Mouse (Mus musculus): Measurements from ENCODE around the gene Hsd17b3. TPM values are rescaled to one million over a fixed set of nuclear protein-coding genes. Genes with fewer than 3 reads are reported as not detected.

The Hsd17b3 gene
- polyA plus RNA-seq, 1 experiment: not detected

- TF ChIP-seq GATA1 (IDR thresholded peaks at IDR 0.05; ENCODE audit: low read length): no peak
Observed at GRCm38 (mm10) chr13:64039976-64040375, 49.1 kb downstream of the Hsd17b3 start.

DNA sequence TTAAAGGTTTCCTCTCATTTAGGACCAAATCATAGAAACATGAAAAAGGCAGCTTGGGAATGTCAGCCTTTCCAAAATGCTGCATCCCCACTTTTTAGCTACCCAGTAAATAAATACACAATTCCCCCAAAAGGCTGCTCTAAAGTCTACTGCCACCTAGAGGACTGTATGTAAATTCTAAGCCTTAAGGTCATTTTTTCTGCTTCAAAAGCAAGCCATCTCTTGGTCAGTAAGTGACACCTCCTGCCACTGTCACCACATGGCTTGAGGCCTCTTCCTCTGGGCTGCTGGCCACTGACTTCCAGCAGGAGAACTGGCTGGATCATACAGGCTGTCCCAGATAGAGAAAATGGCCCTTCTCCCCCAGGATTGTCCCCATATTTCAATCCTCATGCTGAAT, 50.9 kb downstream of the Hsd17b3 start:
- no peak for TF ChIP-seq GATA1 (IDR thresholded peaks at IDR 0.05; ENCODE audit: low read length)

DNA sequence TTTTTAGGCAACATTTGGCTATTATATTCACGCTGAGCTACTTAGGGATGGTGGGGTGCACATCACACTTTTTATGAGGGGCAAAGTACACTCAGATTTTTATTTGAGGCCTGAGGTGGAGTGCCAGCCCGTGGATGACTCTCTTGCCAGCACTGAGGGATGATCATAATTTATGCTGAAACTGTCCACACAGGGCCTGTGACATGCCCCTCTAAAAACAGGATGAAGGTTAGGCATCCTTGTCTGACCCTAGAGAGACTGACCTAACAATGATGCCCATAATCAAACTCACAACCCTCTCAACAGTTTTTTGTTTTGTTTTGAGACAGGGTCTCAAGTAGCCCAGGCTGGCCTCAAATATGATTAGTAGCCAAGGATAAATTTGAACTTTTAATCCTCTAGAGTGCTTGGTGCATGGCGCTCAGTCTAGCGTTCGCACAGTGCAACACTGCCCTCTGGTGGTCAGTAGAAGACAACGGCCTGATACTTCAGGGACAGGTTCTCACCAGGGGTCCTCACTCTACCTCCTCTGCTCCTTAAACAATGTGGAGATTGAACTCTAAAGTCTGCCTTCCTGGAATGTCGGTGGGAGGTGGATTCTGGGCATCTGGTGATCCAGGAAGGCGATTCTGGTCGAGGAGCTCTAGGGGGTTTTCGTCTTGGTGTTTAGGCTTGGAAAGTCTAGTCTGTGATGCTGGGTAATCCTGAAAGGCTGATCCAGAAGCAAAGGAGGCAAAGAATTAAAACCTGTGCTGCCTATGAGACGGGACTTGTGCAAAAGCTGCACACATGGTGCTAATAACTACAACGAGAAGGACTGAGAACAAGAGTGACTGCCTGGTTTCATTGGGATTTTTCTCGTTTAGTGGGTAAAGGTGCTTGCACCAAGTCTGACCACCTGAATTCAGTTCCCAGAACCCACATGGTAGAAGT, 52.7 kb downstream of the Hsd17b3 start:
- no peak for TF ChIP-seq GATA1 (IDR thresholded peaks at IDR 0.05; ENCODE audit: low read length)

DNA sequence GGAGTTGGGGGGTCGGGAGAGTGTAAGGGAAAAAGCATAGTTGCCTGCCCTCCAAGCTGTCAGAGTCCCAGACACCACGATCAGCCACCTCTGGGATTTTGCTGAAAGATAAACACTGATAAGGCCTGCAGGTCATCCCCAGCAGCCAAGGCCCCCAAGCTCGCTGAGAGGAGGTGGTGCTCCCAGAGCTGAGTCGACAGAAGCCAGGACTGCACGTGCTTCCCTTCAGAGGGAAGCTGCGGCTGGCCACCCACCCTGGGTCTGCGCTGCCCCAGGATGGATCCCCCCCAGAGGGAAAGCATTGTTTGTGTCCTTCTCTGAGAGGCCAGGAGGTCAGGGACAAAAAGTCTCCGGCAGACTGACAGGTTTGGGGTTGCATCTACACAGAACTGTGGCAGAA, 54.0 kb downstream of the Hsd17b3 start:
- no peak for TF ChIP-seq GATA1 (IDR thresholded peaks at IDR 0.05; ENCODE audit: low read length)

GRCm38 (mm10) chr13:64033921-64034320, 55.1 kb downstream of the Hsd17b3 start:
- no peak for TF ChIP-seq GATA1 (IDR thresholded peaks at IDR 0.05; ENCODE audit: low read length)

DNA sequence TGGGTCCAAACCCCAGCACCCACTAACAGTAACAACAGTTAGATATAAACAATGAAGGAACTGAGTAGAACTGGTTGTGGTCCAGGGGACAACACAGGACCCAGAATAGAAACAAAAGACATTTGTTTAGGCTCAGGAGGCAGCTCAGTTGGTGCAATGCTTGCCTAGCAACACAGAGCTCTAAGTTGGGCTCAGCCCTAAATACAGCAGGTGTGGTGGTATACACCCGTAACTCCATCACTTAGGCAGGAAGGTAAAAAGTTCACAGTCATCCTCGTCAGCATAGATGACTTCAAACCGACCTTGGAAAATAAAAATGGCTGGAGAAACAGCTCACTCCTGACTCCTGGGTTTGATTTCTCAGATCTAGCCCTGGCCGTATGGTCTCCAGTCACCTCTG, 55.8 kb downstream of the Hsd17b3 start:
- no peak for TF ChIP-seq GATA1 (IDR thresholded peaks at IDR 0.05; ENCODE audit: low read length)

- no peak for TF ChIP-seq GATA1 (IDR thresholded peaks at IDR 0.05; ENCODE audit: low read length)
Observed at GRCm38 (mm10) chr13:64031254-64031653, 57.8 kb downstream of the Hsd17b3 start.

DNA sequence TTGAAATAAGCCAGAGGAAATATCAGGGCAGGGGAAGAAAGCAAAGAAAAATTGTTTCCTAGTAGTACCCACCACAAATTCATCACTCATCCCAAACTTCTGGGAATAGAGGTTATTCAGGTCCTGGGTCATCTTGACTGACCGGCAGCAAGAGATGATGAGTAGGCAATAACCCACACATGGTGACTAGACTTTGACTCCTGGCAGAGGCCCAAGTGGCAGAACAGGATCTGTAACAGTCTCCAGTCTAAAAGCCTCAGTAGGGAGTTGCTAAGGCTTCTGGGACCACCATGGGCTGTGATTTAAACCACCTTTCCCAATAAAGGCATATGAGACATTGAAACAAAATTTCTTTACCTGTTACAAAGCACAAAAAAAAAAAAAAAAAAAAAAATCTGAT, 58.2 kb downstream of the Hsd17b3 start:
- TF ChIP-seq GATA1 (IDR thresholded peaks at IDR 0.05; ENCODE audit: low read length): no peak

DNA sequence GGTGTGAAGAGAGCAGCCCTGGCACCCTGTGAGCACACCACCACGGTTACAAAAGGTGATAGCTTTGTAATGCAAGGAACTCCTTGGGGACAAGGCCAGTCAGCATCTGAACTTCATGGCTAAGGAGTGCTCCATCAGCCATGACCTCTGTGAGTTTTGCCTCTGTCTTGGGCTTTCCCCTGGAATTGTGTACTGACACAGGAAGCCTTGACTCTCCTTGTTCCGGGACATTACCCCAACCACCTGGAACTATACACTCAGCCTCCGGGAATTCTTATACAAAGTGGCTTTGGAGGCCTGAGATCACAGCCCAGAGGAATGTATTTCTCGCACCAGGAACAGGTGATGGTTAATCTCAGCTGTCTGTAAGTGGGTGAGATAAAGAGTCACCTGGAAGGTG, 64.2 kb downstream of the Hsd17b3 start:
- no peak for TF ChIP-seq GATA1 (IDR thresholded peaks at IDR 0.05; ENCODE audit: low read length)

GRCm38 (mm10) chr13:64022786-64023468, 66.1 kb downstream of the Hsd17b3 start:
- TF ChIP-seq GATA1 (IDR thresholded peaks at IDR 0.05; ENCODE audit: low read length): no peak

- no peak for TF ChIP-seq GATA1 (IDR thresholded peaks at IDR 0.05; ENCODE audit: low read length)
Observed at GRCm38 (mm10) chr13:64020902-64021311, 68.1 kb downstream of the Hsd17b3 start.

DNA sequence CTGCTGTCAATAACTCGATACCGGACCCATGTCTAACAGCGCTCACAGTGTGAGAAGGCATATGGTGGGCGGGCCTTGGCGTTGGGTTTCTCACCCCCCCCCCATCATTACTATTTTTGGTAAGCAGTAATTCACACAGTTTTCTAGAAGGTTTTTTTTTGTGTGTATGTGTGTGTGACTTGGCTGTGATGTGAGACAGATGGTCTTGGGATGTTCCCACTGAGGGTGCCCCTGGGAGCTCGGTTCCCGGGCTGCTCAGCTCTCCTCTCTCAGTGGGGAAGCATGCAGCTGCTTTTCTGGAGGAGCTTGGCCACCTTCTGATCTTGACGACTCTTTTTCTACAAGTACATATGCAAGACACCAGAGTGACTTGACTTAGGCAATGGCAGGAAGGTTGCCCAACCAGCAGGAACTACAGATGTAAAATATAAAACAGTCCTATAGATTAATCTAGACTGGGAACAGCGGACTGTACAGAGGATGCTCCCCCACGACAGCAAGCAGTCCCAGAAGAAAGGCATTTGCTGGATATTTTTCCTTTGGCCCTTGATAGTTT, 70.4 kb downstream of the Hsd17b3 start:
- TF ChIP-seq GATA1 (IDR thresholded peaks at IDR 0.05; ENCODE audit: low read length): no peak

GRCm38 (mm10) chr13:64016048-64016447, 73.0 kb downstream of the Hsd17b3 start:
- no peak for TF ChIP-seq GATA1 (IDR thresholded peaks at IDR 0.05; ENCODE audit: low read length)

DNA sequence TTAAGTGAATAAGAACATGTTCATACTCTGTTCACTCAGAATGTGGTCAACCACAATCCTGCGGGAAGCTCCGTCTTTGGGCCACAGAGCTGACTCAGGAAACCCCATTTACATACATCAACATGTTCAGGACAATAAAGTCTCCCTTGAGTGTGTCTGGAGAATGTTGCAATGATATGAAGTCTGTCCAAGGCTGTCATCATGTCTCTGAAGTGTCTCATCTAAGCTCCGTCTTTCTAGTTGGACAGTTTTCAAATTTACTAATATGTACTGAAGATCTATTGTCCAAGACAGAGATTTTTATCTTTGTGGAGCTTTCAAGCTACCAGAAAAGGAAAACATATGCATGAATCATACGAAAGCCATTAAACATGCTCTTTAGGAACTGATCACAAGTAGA, 77.9 kb downstream of the Hsd17b3 start:
- TF ChIP-seq GATA1 (IDR thresholded peaks at IDR 0.05; ENCODE audit: low read length): no peak

Other genes with a start within 250 kb of the Hsd17b3 start
- not detected in 2 replicates for gene Slc35d2, start 40.1 kb upstream of the Hsd17b3 start, polyA plus RNA-seq (2012)
- 8.1 and 9.5 TPM in 2 replicates for gene Zfp367, start 64.0 kb upstream of the Hsd17b3 start, polyA plus RNA-seq (2012)
- gene Habp4, start 72.6 kb upstream of the Hsd17b3 start, polyA plus RNA-seq (2012): 42.0 and 70.8 TPM in 2 replicates
- 0.12 and 0.23 TPM in 2 replicates for gene Cdc14b, start 186.1 kb upstream of the Hsd17b3 start, polyA plus RNA-seq (2012)
- 1.3 and 2.0 TPM in 2 replicates for gene Aaed1, start 223.5 kb upstream of the Hsd17b3 start, polyA plus RNA-seq (2012)